Comparison of ENCODE assay signal across 13 mouse cellular contexts in the genomic region with DNA sequence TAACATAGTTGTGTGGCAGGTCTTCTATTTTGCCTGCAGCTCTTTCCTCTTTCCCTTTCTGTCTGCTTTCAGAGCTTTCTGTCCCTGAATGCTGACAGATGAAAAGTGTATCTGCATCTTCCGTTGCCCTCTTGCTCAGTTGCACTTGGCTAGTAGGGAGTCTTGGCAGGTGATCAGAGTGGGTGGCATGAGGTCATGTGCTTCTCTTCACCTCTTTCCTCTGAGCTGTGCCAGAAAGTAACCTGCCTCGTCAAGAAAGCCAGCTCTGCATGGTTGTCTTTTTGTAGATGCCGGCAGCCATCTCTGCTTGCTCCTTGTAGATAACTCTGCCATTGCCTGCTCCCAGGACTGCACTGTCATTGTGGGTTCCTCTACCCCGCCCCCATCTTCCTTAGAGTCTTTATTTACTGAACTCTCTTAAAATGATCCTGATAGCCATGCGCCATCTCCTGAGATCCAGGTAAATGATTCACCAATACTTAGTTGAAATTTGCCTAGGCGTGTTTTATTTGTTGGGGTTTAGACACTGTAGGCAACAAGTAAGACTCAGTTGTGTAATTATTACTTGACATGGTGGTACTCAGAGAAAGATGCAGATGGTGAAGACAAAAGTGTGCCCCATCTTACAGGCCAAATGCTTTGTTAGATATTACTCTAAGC.
DNase-seq lines count a peak whose midpoint lies in the region; ATAC-seq and TF ChIP-seq lines count a peak whose summit lies in the region.
"Had no signal": no experiment of that assay in that cellular context is flagged by ENCODE, and none has a peak within 500 bp of the region (broad histone marks: within the 10 kb centered on the region; RNA-seq: fewer than 3 reads in every experiment).

No protein-coding gene starts in this region.

- 32% methylated on average over 6 of the region's 6 CpGs for WGBS in thymus, adult 2 months
- WGBS in hindbrain, embryonic 13.5 days: 88% methylated on average over 6 of the region's 6 CpGs
- WGBS in midbrain, embryonic 14.5 days: 85% methylated on average over 6 of the region's 6 CpGs

- H3K4me3 ChIP-seq in thymus, adult 2 months (ENCODE audit: control insufficient read depth, insufficient read depth, low read length): no peak overlapping the region
- no peak overlapping the region for H3K4me3 ChIP-seq in hindbrain, embryonic 13.5 days
- no peak overlapping the region for H3K4me3 ChIP-seq in midbrain, embryonic 14.5 days (replicated peaks; ENCODE audit: low read depth, low read length)
- H3K4me3 ChIP-seq: forebrain, embryonic 13.5 days; hindbrain, embryonic 10.5 days; liver, embryonic 15.5 days; midbrain, embryonic 15.5 days had no signal

- H3K9me3 ChIP-seq in hindbrain, embryonic 13.5 days: no peaks in the 10 kb centered on the region
- no peaks in the 10 kb centered on the region for H3K9me3 ChIP-seq in midbrain, embryonic 14.5 days (ENCODE audit: control insufficient read depth, low read length)
- H3K9me3 ChIP-seq: forebrain, embryonic 13.5 days; hindbrain, embryonic 10.5 days; liver, embryonic 15.5 days; midbrain, embryonic 15.5 days had no signal

- no peak for TF ChIP-seq CTCF in thymus, adult 2 months (IDR thresholded peaks at IDR 0.05; ENCODE audit: borderline replicate concordance, control insufficient read depth, extremely low read depth, insufficient read depth, low read length, poor library complexity)

- no peak overlapping the region for H3K9ac ChIP-seq in hindbrain, embryonic 13.5 days
- no peak overlapping the region for H3K9ac ChIP-seq in midbrain, embryonic 14.5 days (replicated peaks; ENCODE audit: low read length)
- H3K9ac ChIP-seq: forebrain, embryonic 13.5 days; liver, embryonic 15.5 days; midbrain, embryonic 15.5 days had no signal

- no peaks in the 10 kb centered on the region for H3K27me3 ChIP-seq in thymus, adult 2 months (ENCODE audit: control insufficient read depth, insufficient read depth, low read length)
- no peaks in the 10 kb centered on the region for H3K27me3 ChIP-seq in hindbrain, embryonic 13.5 days
- H3K27me3 ChIP-seq in midbrain, embryonic 14.5 days (ENCODE audit: control insufficient read depth, insufficient read depth, low read length): no peaks in the 10 kb centered on the region
- H3K27me3 ChIP-seq: forebrain, embryonic 13.5 days; liver, embryonic 15.5 days; midbrain, embryonic 15.5 days had no signal

- H3K36me3 ChIP-seq in thymus, adult 2 months (ENCODE audit: control insufficient read depth, insufficient read depth, low read length): no peaks in the 10 kb centered on the region
- no peaks in the 10 kb centered on the region for H3K36me3 ChIP-seq in hindbrain, embryonic 13.5 days
- no peaks in the 10 kb centered on the region for H3K36me3 ChIP-seq in midbrain, embryonic 14.5 days (ENCODE audit: control insufficient read depth, insufficient read depth, low read length)
- H3K36me3 ChIP-seq: hindbrain, embryonic 10.5 days; liver, embryonic 15.5 days; midbrain, embryonic 15.5 days had no signal

- H3K4me1 ChIP-seq in thymus, adult 2 months (replicated peaks; ENCODE audit: control insufficient read depth, insufficient read depth, low read length): peaks cover 9% of the 10 kb centered on the region
- no peaks in the 10 kb centered on the region for H3K4me1 ChIP-seq in hindbrain, embryonic 13.5 days (replicated peaks)
- H3K4me1 ChIP-seq in midbrain, embryonic 14.5 days (ENCODE audit: control insufficient read depth, insufficient read depth, low read length): no peaks in the 10 kb centered on the region
- H3K4me1 ChIP-seq: forebrain, embryonic 13.5 days; hindbrain, embryonic 10.5 days; midbrain, embryonic 15.5 days had no signal

- peak; percentile 82 for ATAC-seq in common myeloid progenitor, adult 5-6 weeks (replicated peaks; ENCODE audit: low read depth, poor library complexity, severe bottlenecking)
- ATAC-seq in megakaryocyte-erythroid progenitor cell, adult 5-6 weeks (replicated peaks; ENCODE audit: low FRiP score, low TSS enrichment, poor library complexity, severe bottlenecking): peak; percentile 95
- no peak for ATAC-seq in hindbrain, embryonic 13.5 days (ENCODE audit: low FRiP score)
- no peak for ATAC-seq in midbrain, embryonic 14.5 days (ENCODE audit: low FRiP score, low TSS enrichment)
- ATAC-seq in erythroblast, adult 5-6 weeks (replicated peaks; ENCODE audit: low FRiP score, poor library complexity, severe bottlenecking): no peak
- ATAC-seq: forebrain, embryonic 13.5 days; midbrain, embryonic 15.5 days had no signal

- peak; percentile 13 for DNase-seq in thymus, adult 2 months
- DNase-seq in thymus, postnatal 0 days (ENCODE audit: low spot score): no peak
- peak; percentile 84 to 91 for DNase-seq in kidney, postnatal 36 days
- DNase-seq in midbrain, embryonic 14.5 days: no peak
- DNase-seq: right cerebral cortex, postnatal 4 days had no signal

- no peak overlapping the region for H3K4me2 ChIP-seq in hindbrain, embryonic 13.5 days
- no peak overlapping the region for H3K4me2 ChIP-seq in midbrain, embryonic 14.5 days (ENCODE audit: low read length)
- H3K4me2 ChIP-seq: forebrain, embryonic 13.5 days; liver, embryonic 15.5 days; midbrain, embryonic 15.5 days had no signal

- H3K27ac ChIP-seq in thymus, adult 2 months (ENCODE audit: control insufficient read depth, insufficient read depth, low read length): no peak overlapping the region
- H3K27ac ChIP-seq in hindbrain, embryonic 13.5 days: no peak overlapping the region
- no peak overlapping the region for H3K27ac ChIP-seq in midbrain, embryonic 14.5 days (replicated peaks; ENCODE audit: low read depth, low read length)
- H3K27ac ChIP-seq: forebrain, embryonic 13.5 days; hindbrain, embryonic 10.5 days; liver, embryonic 15.5 days; midbrain, embryonic 15.5 days had no signal

- no peak for TF ChIP-seq POLR2A in thymus, adult 2 months (IDR thresholded peaks at IDR 0.05; ENCODE audit: control insufficient read depth, extremely low read depth, insufficient read depth, low read length, poor library complexity)

Comparison
In these comparisons a context has a peak if more than half of its experiments do, and no peak if none do; other contexts are left out.
1. DNase-seq: peak in thymus, adult 2 months (single experiment) and kidney, postnatal 36 days (2 of 2); none in thymus, postnatal 0 days (single experiment) and midbrain, embryonic 14.5 days (single experiment).
2. ATAC-seq: peak in common myeloid progenitor, adult 5-6 weeks (single experiment) and megakaryocyte-erythroid progenitor cell, adult 5-6 weeks (single experiment); none in hindbrain, embryonic 13.5 days (single experiment), midbrain, embryonic 14.5 days (single experiment) and erythroblast, adult 5-6 weeks (single experiment).